Mouse (Mus musculus) layer of hippocampus, adult 9-10 months (tissue): ENCODE measurements around the gene Rps19.
A peak's percentile ranks its signal among the peaks of the same experiment; 100 is the strongest.

ENCODE experiments used
- DNase-seq: peaks from one replicate; pipeline ENCODE4 v3.0.0; 2022; ENCODE audit warnings: low spot score

Rps19 gene

DNA sequence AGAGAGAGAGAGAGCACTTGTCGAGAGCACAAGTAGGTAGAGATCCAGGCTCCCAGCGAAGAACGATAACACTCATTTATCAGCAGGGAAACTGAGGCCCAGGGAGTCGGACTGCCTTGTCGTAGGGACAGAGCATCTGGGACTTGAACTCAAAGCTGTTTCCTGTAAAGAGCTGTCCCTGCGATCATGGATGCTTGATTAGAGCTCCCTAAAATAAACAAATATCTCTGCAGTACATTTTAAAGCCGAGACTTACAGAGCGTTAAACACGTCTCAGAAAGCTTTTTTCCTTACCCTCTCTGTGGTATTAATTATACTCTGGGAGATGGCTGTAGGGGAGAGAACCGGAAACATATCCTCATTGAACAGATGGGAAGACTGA, 19.3 kb downstream of the Rps19 start:
- DNase-seq, result no peak

DNA sequence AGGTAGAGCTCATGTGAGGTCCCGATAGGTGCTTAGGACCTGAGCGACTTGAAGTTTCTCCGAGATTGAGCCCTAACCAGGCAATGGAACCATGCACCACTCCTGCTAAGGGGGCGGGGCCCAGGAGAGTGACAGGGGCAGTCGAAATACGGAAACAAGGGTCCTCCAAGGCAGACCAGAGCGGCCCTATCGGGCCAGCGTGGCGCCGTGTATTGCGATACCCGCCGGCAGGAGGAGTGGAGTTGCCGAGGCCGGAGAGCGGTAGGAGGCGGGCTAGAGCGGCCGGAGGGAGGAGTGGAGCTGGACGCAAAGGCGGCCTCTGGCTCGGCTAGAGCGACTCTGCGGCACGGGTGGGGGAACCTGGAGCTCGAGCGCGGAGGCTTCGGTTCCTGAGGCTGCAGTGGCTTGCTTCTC, 19.9 kb downstream of the Rps19 start:
- DNase-seq, result peak; percentile 91

GRCm38 (mm10) chr7:24904936-24905335, 20.8 kb downstream of the Rps19 start:
- no peak for DNase-seq

DNA sequence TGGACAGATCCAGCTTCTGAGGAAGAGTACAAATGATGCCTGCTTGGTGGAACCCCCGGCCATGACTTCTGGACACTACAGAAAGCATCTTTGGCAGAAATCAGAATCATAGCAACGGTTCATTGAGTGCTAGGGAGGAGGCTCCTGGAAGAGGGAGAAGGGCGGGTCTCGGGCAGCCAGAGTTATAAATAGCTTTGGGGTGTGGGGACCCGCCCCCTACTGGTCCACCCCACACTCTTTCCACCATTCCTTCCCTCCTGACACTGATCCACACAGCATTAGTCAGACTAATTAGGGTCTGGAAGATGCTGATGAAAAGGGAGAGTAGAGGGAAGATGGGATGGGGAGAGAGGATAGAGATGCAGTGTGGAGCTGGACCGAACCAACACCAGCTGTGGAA, 22.4 kb downstream of the Rps19 start:
- no peak for DNase-seq

GRCm38 (mm10) chr7:24907211-24907748, 23.1 kb downstream of the Rps19 start:
- no peak for DNase-seq

DNA sequence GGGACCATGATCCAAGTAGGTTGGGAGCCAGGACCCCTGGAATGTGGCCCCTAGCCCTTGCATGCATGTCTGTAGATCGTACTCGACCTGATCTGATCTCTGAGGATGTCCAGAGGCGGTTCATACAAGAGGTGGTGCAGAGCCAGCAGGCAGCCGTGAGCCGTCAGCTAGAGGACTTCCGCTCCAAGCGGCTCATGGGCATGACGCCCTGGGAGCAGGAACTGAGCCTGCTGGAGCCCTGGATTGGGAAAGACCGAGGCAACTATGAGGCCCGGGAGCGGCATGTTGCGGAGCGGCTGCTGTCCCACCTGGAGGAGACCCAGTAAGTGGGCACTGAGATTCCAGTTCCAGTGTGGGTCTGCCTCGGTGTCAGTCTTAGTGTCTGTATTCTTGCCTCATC, 28.3 kb downstream of the Rps19 start:
- DNase-seq, result no peak

GRCm38 (mm10) chr7:24918763-24919323, 34.7 kb downstream of the Rps19 start:
- no peak for DNase-seq

DNA sequence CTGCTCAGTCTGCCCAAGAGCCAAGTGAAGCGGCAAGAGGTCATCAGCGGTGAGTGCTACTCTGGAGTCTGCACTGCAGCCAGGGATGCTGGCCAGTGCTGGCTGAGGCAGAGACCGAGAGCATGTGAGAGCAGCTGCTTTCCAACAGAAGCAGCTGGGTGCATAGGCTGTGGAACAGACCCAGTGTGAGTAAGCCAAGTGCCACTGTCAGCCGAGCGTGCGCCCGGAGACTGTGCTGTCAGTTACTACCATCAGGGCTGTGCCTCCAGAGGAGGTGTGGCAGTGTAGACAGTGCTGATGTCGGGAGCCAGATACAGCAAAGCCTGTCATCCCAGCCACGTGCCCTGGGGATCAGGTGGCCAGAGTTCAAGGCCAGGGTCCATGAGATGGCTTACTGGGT, 35.6 kb downstream of the Rps19 start:
- DNase-seq, result no peak

DNA sequence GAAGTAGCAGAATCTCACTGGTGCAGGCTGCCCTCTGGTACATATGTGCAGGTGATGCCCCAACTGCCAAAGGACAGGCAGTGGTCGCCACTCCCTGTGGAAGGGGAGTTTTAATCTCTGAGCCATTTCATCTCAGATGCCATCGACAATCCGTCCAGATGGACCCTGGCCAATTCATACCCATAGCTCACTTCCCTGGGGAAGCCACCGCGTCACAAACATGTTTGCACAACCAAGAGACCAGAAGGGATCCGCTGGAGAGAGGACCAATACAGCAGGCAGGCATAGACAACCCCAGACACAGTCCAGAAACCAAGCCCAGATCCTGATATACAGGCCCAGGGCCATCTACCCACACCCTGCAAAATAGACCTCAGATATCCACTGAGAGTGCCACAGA, 46.3 kb downstream of the Rps19 start:
- no peak for DNase-seq

DNA sequence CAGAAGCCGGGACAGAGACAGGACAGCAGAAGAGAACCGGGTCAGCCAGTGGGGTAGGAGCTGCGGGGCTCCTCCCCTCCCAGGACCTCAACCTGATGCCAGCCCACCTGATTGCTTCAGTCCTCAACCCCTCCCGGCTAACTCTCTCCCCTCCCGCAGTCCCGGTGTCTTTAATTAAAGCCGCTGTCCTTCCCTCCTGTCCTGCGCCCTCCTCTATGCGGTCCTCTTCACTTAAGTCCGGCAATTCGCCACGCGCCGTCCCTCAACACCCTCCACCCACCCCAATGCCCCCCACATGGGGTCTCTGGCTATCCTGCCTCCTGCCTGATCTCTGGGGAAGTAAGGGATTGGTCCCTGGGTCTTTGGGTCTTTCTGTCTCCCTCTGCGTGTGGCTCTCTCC, 47.5 kb downstream of the Rps19 start:
- DNase-seq, result no peak
